Mouse (Mus musculus): ENCODE measurements around the gene Tmem240. TPM values are rescaled to one million over a fixed set of nuclear protein-coding genes. Genes with fewer than 3 reads are reported as not detected.

Tmem240 gene
- 0.35 TPM for polyA plus RNA-seq (2017; shearing (Covaris generic))

DNA sequence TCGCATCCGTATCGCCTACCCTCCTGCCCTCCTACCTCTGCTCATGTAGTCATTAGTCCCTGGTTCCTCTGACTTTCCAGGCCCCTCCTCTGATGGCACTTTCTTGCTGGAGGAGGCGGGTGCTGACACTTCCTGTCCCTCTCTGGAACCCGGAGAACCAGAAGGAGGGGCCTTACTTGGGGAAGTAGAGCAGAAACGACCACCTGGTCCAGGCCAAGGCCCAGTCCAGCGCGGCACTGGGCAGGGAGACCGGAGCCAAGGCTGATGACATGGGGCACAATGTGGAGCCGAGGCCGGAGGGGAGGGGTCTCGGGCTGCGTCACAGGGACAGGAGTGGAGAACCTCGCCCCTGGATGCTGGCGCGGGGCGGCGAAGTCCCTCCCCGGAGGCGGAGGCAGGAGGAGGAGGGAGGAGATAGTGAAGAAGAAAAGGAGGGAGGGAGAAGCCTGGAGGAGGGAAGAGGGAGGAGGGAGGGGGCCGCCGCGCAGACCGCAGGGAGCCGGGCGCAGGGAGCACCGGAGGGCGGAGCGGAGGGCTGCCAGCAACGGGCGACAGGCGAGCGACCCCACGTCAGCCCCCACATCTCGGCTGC is at the start of gene Tmem240:
Tmem240 (plus strand) TSS at position 451 of the 592 bp plus-strand sequence.

DNA sequence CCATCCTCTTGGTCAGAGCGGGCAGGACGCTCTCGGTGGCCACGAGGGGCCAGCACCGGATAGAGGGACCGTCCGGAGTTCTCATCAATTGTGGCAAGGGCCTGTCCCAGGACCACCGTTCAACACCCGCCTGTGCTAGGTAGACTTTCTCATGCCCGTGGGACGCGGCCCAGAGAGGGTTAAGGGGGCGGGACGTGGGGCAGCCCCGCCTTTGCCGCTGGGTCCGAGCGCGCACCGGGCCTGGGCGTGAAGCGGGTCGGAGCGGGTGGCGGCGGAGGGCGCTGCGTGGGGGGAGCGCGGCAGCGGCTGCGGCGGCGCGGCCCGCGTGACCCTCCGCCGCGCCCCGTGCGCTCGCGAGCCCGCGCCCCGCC is 40.5 kb upstream of the Tmem240 start, which contains the start of gene Fndc10:
Fndc10 (plus strand) TSS at position 232 of the 371 bp plus-strand sequence.

DNA sequence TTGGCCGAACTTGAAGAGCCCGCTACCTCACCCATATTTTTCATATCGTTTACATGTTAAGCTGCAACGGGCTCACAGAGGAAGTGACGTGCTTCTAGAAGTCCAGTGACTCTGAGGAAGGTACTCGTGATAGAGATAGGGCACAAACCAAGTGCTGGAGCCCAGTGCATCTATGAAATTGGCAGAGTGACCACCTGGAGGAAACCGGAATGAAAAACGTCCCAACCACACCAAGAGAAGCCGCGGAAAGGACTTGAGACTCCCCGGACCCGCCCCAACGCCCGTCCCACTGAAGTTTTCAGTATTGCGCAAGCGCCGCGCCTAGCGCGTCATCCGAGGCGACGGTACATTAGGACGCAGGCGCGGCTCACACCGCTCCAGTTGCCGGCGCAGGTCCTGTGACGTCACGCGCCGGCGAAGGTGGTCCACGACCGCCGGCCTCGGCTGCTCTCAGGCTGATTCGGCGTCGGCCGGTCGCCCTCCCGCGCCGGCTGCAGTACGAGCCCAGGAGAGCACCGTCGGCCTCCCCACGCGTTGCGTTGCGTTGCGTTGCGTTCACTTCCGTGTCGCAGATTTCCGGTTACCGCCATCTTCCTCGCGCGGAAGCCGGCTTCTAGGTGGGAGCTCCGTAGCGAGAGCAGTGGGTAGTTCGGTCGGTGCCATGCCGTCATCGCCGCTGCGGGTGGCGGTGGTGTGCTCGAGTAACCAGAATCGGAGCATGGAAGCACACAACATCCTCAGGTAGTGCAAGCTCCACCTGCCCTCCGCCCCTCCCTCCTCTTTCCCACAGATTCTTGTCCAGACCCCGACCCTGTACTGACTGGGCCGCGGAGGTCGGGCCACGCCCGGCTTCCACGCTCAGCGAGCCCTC is 29.6 kb upstream of the Tmem240 start, which contains the start of gene Ssu72:
Ssu72 (plus strand) TSS at position 80 of the 871 bp plus-strand sequence.

DNA sequence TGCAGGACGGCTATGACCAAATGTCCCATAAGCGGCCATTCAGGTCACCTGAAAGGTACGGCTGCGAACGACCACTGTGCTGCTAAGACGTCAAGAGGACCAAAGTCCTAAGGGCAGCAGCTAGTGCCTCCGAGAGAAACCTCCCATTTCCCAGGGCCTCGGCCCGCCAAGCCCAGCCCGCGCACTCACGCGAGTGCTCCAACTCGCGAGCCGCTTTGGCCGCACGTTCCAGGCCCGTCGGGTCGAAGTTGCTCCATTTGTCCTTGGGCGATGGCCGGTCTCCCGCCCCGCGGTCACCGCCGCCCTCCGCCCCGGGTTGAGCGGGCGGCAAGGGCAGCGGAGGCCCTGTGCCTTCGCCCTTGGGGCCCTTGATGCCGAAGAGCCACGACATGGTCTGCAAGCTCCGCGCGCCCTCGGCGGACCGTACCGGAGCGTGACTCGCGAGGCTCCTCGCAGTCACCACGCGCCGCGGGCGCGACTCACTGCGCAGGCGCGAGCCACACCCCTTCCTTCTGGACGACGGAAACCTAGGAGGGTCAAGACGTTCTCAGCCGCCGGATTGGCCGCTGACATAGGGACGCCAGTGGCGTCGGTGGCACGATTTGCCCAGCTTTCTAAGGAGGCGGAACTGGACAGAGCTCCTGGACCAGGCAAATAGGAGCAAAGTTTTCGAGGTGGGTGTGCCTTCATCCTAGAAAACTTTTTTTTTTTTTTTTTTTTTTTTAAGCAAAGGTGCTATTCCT is 26.2 kb downstream of the Tmem240 start, which contains the start of gene Atad3a:
Atad3a (minus strand) TSS at position 481 of the 743 bp plus-strand sequence.

DNA sequence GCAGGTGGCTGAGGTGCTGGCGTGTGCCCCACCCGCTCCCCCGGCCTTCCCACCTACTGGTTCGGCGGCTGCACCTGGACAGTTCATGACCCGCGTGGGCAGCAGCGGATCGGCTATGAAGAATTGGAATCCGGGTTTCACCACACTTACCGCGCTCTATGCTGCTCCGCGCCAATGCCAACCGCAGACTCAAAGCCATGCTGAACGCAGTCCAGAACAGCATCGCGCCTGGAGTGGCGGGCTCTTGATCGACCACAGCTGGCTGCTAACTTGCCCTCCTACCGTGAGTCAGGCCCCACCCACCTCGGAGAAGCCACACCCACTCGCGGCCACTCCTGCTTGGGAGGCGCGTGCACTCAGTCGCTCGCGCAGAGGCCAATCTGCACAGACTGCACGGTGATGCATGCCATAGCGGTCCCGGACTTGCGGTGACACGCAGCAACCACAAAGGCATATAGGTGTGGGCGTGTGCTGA is 39.7 kb downstream of the Tmem240 start, which contains the start of gene Vwa1:
Vwa1 (minus strand) TSS at position 419 of the 475 bp plus-strand sequence.

DNA sequence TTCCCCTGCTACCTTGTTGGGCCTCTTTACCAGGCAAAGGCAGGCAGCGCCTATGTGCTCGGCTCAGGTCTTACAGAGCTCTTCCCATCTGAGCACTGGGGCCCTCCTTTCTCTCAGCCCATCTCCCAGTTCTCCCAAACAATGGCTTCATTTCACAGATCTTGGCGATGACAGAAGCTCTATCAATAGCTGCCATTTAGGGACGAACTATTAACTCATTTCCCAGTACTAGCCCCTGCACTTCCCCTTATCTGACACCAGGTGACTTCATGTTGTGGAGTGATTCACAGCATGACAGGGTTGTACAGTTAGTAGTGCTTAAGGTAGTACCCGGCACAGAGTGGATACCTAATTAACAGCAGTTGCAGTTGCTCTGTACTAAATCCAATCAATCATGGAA is 51.2 kb downstream of the Tmem240 start, which contains the start of gene Tmem88b:
Tmem88b (minus strand) TSS at position 56 of the 400 bp plus-strand sequence.

DNA sequence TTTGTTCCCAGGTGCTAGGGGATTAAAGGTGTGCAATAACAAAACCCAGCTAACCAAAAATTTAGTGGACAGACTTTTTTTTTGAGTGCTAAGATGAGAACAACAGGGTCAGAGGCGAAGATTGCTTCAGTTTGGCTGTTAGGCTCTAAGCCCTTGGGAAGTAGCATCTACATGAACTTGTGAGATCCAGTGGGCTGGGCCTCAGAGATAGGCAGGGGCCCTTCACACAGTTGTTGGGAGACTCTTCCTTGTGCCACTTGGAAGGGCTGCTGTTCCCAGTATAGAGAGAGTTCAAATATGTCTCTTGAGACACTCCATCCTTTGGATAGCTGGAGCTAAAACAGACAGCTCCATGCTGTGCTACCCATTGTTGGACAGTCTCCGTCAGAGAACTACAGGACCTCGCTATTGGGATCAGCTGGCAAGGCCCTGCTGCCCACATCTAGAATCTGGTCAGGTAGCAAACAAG is 55.5 kb downstream of the Tmem240 start, which contains the start of gene Ankrd65:
Ankrd65 (plus strand) TSS at position 419 of the 469 bp plus-strand sequence.

Other genes starting within 250 kb of the Tmem240 start
- 437 TPM for gene Gnb1, start 243.4 kb upstream of the Tmem240 start, polyA plus RNA-seq (2017; shearing (Covaris generic))
- 110 TPM for gene Nadk, start 172.4 kb upstream of the Tmem240 start, polyA plus RNA-seq (2017; shearing (Covaris generic))
- 20.0 TPM for gene Slc35e2, start 133.4 kb upstream of the Tmem240 start, polyA plus RNA-seq (2017; shearing (Covaris generic))
- gene Cdk11b, start 109.9 kb upstream of the Tmem240 start, polyA plus RNA-seq (2017; shearing (Covaris generic)): 314 TPM
- gene Gm10563, start 89.4 kb upstream of the Tmem240 start, polyA plus RNA-seq (2017; shearing (Covaris generic)): not detected
- gene Mmp23, start 81.4 kb upstream of the Tmem240 start, polyA plus RNA-seq (2017; shearing (Covaris generic)): 0.74 TPM
- gene Mib2, start 65.6 kb upstream of the Tmem240 start, polyA plus RNA-seq (2017; shearing (Covaris generic)): 45.8 TPM
- gene Fndc10, start 40.5 kb upstream of the Tmem240 start, polyA plus RNA-seq (2017; shearing (Covaris generic)): 10.8 TPM
- 92.9 TPM for gene Ssu72, start 30.0 kb upstream of the Tmem240 start, polyA plus RNA-seq (2017; shearing (Covaris generic))
- 65.7 TPM for gene Atad3a, start 26.3 kb downstream of the Tmem240 start, polyA plus RNA-seq (2017; shearing (Covaris generic))
- not detected for gene Vwa1, start 39.9 kb downstream of the Tmem240 start, polyA plus RNA-seq (2017; shearing (Covaris generic))
- not detected for gene Tmem88b, start 51.1 kb downstream of the Tmem240 start, polyA plus RNA-seq (2017; shearing (Covaris generic))
- not detected for gene Ankrd65, start 55.6 kb downstream of the Tmem240 start, polyA plus RNA-seq (2017; shearing (Covaris generic))
- gene Mrpl20, start 68.1 kb downstream of the Tmem240 start, polyA plus RNA-seq (2017; shearing (Covaris generic)): 72.5 TPM
- 320 TPM for gene Ccnl2, start 77.7 kb downstream of the Tmem240 start, polyA plus RNA-seq (2017; shearing (Covaris generic))
- 125 TPM for gene Aurkaip1, start 96.5 kb downstream of the Tmem240 start, polyA plus RNA-seq (2017; shearing (Covaris generic))
- gene Mxra8, start 104.9 kb downstream of the Tmem240 start, polyA plus RNA-seq (2017; shearing (Covaris generic)): 4.6 TPM
- 85.5 TPM for gene Dvl1, start 112.6 kb downstream of the Tmem240 start, polyA plus RNA-seq (2017; shearing (Covaris generic))
- gene Tas1r3, start 128.6 kb downstream of the Tmem240 start, polyA plus RNA-seq (2017; shearing (Covaris generic)): 0.56 TPM
- 6.9 TPM for gene Cptp, start 134.6 kb downstream of the Tmem240 start, polyA plus RNA-seq (2017; shearing (Covaris generic))
- 63.2 TPM for gene Ints11, start 134.7 kb downstream of the Tmem240 start, polyA plus RNA-seq (2017; shearing (Covaris generic))
- gene Pusl1, start 157.0 kb downstream of the Tmem240 start, polyA plus RNA-seq (2017; shearing (Covaris generic)): 26.4 TPM
- gene Acap3, start 157.0 kb downstream of the Tmem240 start, polyA plus RNA-seq (2017; shearing (Covaris generic)): 38.1 TPM
- 179 TPM for gene Ube2j2, start 209.0 kb downstream of the Tmem240 start, polyA plus RNA-seq (2017; shearing (Covaris generic))
- gene C1qtnf12, start 227.5 kb downstream of the Tmem240 start, polyA plus RNA-seq (2017; shearing (Covaris generic)): 3.1 TPM

Measured in effector memory CD4-positive, alpha-beta T cell, adult 7 months (primary cell).